Mouse (Mus musculus): Measurements from ENCODE around the gene Camta1.

GRCm38 (mm10) chr4:150979455-150979854, 882.2 kb downstream of the Camta1 start:
- no peak for TF ChIP-seq CTCF (IDR thresholded peaks at IDR 0.05; ENCODE audit: low read depth, low read length)
- TF ChIP-seq POLR2A (IDR thresholded peaks at IDR 0.05; ENCODE audit: extremely low read depth, insufficient read depth, low read length): no peak

All from liver, adult 2 months (tissue).